In the genomic region with DNA sequence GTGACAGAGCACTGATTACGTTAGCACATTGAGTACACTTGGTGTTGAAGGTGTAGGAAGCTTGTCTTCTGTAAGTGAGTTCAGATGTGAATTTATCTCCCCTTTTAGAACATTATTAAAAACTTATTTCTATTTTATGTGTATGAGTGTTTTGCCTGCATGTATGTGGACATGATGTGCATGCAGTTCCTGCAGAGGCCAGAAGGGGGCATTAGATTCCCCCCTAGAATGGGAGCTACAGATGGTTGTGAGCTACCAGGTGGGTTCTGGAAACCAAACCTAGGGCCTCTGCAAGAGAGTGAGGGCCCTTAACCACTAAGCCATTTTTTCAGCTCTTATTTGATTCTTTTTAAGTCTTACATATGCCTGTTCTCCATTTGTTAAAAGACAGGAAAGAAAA, we compare ENCODE assay signal across 12 mouse cellular contexts.
DNase-seq lines count a peak whose midpoint lies in the region; TF ChIP-seq lines count a peak whose summit lies in the region.
"Had no signal": no experiment of that assay in that cellular context is flagged by ENCODE, and none has a peak within 500 bp of the region (broad histone marks: within the 10 kb centered on the region; RNA-seq: fewer than 3 reads in every experiment).

No protein-coding gene starts in this region.

- peak; percentile 59 for TF ChIP-seq CTCF in left cerebral cortex, adult 2 months (IDR thresholded peaks at IDR 0.05)

- intact Hi-C loops in left cerebral cortex, adult 2 months (cut with DNase I): loop anchor here (1.0 to 5.0 kb wide), 2 partner anchors 76 to 83 kb away; no protein-coding TSS in a partner anchor
- intact Hi-C loops in left cerebral cortex, postnatal 36 days (cut with DNase I): no loop called here

- no peak overlapping the region for H3K27ac ChIP-seq in left cerebral cortex, adult 2 months
- H3K27ac ChIP-seq: embryonic facial prominence, embryonic 12.5 days; intestine, embryonic 15.5 days; midbrain, embryonic 12.5 days; stomach, embryonic 15.5 days had no signal

- H3K4me3 ChIP-seq in left cerebral cortex, adult 2 months: no peak overlapping the region
- H3K4me3 ChIP-seq: embryonic facial prominence, embryonic 12.5 days; intestine, embryonic 15.5 days; midbrain, embryonic 12.5 days; stomach, embryonic 15.5 days had no signal

- DNase-seq in embryo, embryonic 9.5 days (ENCODE audit: extremely low spot score): peak; percentile 8
- no peak for DNase-seq in embryo, embryonic 10 days (ENCODE audit: low spot score)
- DNase-seq in left cerebral cortex, adult 2 months (ENCODE audit: extremely low spot score in 1 of 2, low spot score in 2 of 2): peak in 1 of 2 experiments; percentile 21
- no peak for DNase-seq in left cerebral cortex, adult 11 months (ENCODE audit: low spot score)
- peak; percentile 34 for DNase-seq in thymus, postnatal 4 days
- DNase-seq in thymus, postnatal 10 days (ENCODE audit: low spot score in 2 of 2): no peak
- no peak for DNase-seq in left cerebral cortex, postnatal 36 days (ENCODE audit: low spot score in 2 of 2)
- no peak for DNase-seq in T-cell, adult 2 months (ENCODE audit: low spot score)

Comparison
In these comparisons a context has a peak if more than half of its experiments do, and no peak if none do; other contexts are left out.
1. DNase-seq: peak in embryo, embryonic 9.5 days (single experiment) and thymus, postnatal 4 days (single experiment); none in embryo, embryonic 10 days (single experiment), left cerebral cortex, adult 11 months (single experiment), thymus, postnatal 10 days (0 of 2), left cerebral cortex, postnatal 36 days (0 of 2) and T-cell, adult 2 months (single experiment).